Mouse (Mus musculus) liver, embryonic 11.5 days (tissue): ENCODE data around the gene Lce3e. TPM values are rescaled to one million over a fixed set of nuclear protein-coding genes. Genes with fewer than 3 reads are reported as not detected.

Source experiments
- ATAC-seq: fragments of 200-750 bp; cut with Nextera tagmentation; replicated peaks from 2 replicates; pipeline ENCODE4 v1.8.0; 2017; ENCODE audit warnings: moderate number of reproducible peaks, mild to moderate bottlenecking, moderate TSS enrichment, moderate library complexity; ENCODE audit not compliant: low FRiP score
- DNase-seq: peaks from one replicate; pipeline ENCODE4 v3.0.0-alpha.2; 2017; ENCODE audit warnings: low spot score
- H3K27ac ChIP-seq: fragments of 300-500 bp; sonication (generic); 2 replicates; pipeline ENCODE4 v1.5.1; 2014; ENCODE audit warnings: mild to moderate bottlenecking, low read depth, low read length, control low read depth
- H3K27me3 ChIP-seq: fragments of 300-500 bp; sonication (generic); replicated peaks from 2 replicates; pipeline ENCODE4 v1.6.1; 2014; ENCODE audit warnings: low read length, mixed read lengths; ENCODE audit not compliant: control insufficient read depth, insufficient read depth
- H3K36me3 ChIP-seq: fragments of 300-500 bp; sonication (generic); 2 replicates; pipeline ENCODE4 v1.6.1; 2014; ENCODE audit warnings: mild to moderate bottlenecking, low read length, moderate library complexity, mixed read lengths; ENCODE audit not compliant: control insufficient read depth, insufficient read depth
- H3K4me1 ChIP-seq: fragments of 300-500 bp; sonication (generic); replicated peaks from 2 replicates; pipeline ENCODE4 v1.6.1; 2014; ENCODE audit warnings: low read length, mixed read lengths; ENCODE audit not compliant: control insufficient read depth, insufficient read depth
- H3K4me2 ChIP-seq: fragments of 300-500 bp; sonication (generic); 2 replicates; pipeline ENCODE4 v1.6.1; 2014; ENCODE audit warnings: mild to moderate bottlenecking, control low read depth, moderate library complexity
- H3K4me3 ChIP-seq: fragments of 300-500 bp; sonication (generic); 2 replicates; pipeline ENCODE4 v1.5.1; 2014; ENCODE audit warnings: low read depth, low read length, control low read depth
- H3K9ac ChIP-seq: fragments of 300-500 bp; sonication (generic); 2 replicates; pipeline ENCODE4 v1.6.1; 2014; ENCODE audit warnings: low read depth, low read length, control low read depth
- H3K9me3 ChIP-seq: fragments of 300-500 bp; sonication (generic); 2 replicates; pipeline ENCODE4 v1.6.1; 2016; ENCODE audit warnings: low read length, inconsistent platforms, mixed read lengths; ENCODE audit not compliant: control insufficient read depth
- WGBS: fragments of 180-500 bp; shearing (Covaris S2); extraction: QIAGEN DNeasy Blood & Tissue Kit; methylation state at CpG from one replicate; pipeline ENCODE4 v1.1.7; 2014; 5-methylcytosine and 5-hydroxymethylcytosine counted together
- polyA plus RNA-seq: library from polyadenylated mRNA; unstranded; fragments of >200 nt; fragmentation: Nextera tagmentation; extraction: Ambion mirVana; gene quantifications from 2 replicates; pipeline ENCODE4 v1.2.1, GENCODE M21; 2014

The Lce3e gene
- polyA plus RNA-seq, 1 experiment from 2014 or later: not detected

DNA sequence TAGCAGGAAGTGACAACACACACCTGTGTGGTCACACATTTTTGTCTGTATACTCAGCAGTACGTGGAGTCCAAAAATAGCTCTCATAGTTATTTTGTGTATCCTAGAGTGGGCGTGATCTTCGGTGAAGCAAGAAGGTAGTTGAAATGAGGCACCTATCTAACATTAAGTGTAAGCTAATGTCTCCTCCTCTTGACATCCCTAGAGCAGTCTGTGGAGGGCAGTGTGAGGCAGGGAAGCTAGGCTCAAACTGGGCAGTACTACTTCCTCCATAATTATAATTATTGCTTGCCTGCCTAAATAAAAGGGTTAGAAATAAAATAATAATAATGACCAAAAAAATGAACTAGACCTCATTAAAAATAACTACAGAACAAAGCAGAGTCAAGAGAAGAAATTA, 33.8 kb downstream of the Lce3e start:
- 73% methylated on average over 3 of the region's 3 CpGs for WGBS
- Histone ChIP-seq H3K4me2 (no peak overlapping the region), H3K36me3 (no peaks in the 10 kb centered on the region), H3K9ac (no peak overlapping the region), H3K4me1 (no peaks in the 10 kb centered on the region), H3K27ac (no peak overlapping the region), H3K4me3 (no peak overlapping the region), H3K9me3 (no peaks in the 10 kb centered on the region), H3K27me3 (no peaks in the 10 kb centered on the region)
- no peak for ATAC-seq
- no peak for DNase-seq

DNA sequence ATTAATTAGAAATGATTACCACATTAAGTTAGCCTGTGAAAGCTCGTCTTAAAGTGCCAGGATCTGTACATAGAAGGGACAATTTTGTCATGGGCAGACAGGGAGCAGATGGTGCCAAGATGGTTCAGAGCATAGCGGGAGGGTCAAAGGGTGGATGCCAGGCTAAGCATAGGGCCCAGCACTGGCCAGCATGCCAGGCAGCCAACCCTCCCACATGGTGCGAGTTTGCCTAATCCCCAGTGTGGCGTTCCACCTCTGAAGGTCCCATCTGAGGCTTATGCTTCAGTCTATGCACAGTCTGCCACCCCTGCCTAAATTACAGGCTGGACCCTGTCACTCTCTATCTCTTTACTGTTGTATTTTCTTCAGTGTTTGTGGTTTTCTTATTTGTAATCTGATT, 36.0 kb downstream of the Lce3e start:
- Histone ChIP-seq H3K27me3 (no peaks in the 10 kb centered on the region), H3K4me3 (no peak overlapping the region), H3K27ac (no peak overlapping the region), H3K4me2 (no peak overlapping the region), H3K36me3 (no peaks in the 10 kb centered on the region), H3K4me1 (no peaks in the 10 kb centered on the region), H3K9me3 (no peaks in the 10 kb centered on the region), H3K9ac (no peak overlapping the region)
- no peak for ATAC-seq
- DNase-seq: no peak
- WGBS: 80% methylated on average over 4 of the region's 4 CpGs

DNA sequence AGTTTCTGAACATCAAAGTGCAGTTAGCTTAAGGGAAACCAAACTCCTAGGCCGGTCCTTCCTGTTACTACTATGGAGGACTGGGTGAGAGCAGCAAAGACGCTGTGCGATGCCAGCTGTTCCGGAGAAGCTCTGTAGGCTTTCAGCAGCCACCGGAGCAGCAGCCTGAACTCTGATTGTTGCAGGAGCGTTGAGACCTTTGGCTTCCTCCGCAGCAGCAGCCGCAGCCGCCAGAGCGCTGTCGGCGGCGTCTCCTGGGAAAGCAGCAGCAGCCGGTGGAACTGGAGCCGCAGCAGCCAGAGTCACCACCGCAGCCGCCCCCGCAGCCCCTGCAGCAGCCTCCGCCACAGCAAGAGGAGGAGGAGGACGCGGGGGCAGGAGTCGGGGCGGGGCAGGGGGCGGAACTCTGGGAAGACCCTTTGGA, 47.5 kb downstream of the Lce3e start:
- no peak overlapping the region for H3K27ac ChIP-seq
- no peaks in the 10 kb centered on the region for H3K27me3 ChIP-seq
- H3K9me3 ChIP-seq: no peaks in the 10 kb centered on the region
- no peak overlapping the region; the same call in 1 of the 2 replicates for H3K9ac ChIP-seq
- 2% methylated on average over 24 of the region's 24 CpGs for WGBS
- ATAC-seq: peak; percentile 58
- no peaks in the 10 kb centered on the region for H3K4me1 ChIP-seq
- DNase-seq: peak; percentile 53
- H3K36me3 ChIP-seq: no peaks in the 10 kb centered on the region
- peak overlapping the region; percentile 61 for H3K4me2 ChIP-seq
- peak overlapping the region; percentile 36 for H3K4me3 ChIP-seq

DNA sequence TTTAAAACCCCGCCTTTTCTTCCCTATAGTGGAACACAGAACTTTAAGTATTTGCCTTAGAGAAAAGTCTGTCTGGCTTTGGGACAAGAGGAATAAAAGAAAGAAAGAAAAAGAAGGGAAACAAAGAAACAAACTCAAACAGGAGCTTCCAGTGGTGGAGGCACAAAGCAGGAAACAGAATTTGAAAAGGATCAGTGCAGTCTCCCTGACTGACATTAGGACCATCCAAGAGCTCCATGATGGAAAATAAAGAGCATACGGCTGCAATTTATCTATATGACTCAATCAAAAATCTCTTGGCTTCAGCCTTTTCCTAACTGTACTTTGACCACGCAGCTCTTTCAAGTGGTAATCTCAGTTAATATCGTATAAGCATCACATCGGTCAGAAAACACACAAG, 48.0 kb downstream of the Lce3e start:
- H3K4me3 ChIP-seq: peak overlapping the region; percentile 36
- H3K4me2 ChIP-seq: peak overlapping the region; percentile 61
- no peak overlapping the region for H3K9ac ChIP-seq
- WGBS: 35% methylated on average over 5 of the region's 5 CpGs
- H3K9me3 ChIP-seq: no peaks in the 10 kb centered on the region
- no peak for ATAC-seq
- no peaks in the 10 kb centered on the region for H3K36me3 ChIP-seq
- no peaks in the 10 kb centered on the region for H3K4me1 ChIP-seq
- no peak overlapping the region for H3K27ac ChIP-seq
- DNase-seq: no peak
- no peaks in the 10 kb centered on the region for H3K27me3 ChIP-seq

DNA sequence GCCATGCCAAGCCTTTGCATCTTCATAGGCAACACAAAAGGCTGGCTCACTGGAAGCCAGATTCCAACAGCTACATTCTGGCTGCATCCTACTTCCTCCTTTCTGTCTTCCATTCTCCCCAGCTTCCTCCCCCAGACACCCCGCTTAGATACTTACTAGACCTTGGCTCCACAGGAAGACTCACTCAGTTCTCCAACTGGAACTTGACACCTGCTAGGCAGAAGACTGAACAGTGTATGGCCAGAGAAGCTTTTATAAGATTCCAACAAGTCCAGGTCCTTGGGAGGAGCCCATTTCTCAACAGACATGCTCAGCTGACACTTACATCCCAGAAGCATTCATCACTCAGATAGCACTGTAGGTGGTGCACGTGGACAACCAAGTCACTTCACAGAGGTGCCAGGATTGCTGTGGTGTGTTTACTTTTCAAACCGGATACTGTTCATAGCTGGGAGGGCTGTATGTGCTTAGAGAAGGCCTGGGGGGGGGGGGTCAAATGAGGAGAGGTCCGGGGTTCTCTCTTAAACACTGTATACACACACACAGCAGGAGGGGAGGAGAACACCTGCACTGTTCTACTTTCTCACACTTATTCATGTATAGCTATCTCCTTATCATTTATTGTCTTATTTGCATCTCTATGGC, 48.7 kb downstream of the Lce3e start, which contains the start of gene Crct1:
Gene Crct1, minus strand, starts transcription at position 228 of the 645 bp plus-strand sequence.
- Histone ChIP-seq H3K36me3 (no peaks in the 10 kb centered on the region), H3K4me3 (peak within 1 kb of the TSS; percentile 36), H3K4me2 (peak within 1 kb of the TSS; percentile 61), H3K27me3 (no peaks in the 10 kb centered on the region), H3K9me3 (no peaks in the 10 kb centered on the region), H3K27ac (no peak within 1 kb of the TSS), H3K4me1 (no peaks in the 10 kb centered on the region), H3K9ac (no peak within 1 kb of the TSS)
- WGBS: 46% methylated on average over 4 of the region's 4 CpGs
- DNase-seq (no peak), ATAC-seq (no peak)

Other genes starting within 250 kb of the Lce3e start
- gene Lce1f, start 246.7 kb upstream of the Lce3e start, polyA plus RNA-seq: not detected in 2 replicates
- not detected in 2 replicates for gene Gm38119, start 228.0 kb upstream of the Lce3e start, polyA plus RNA-seq
- not detected in 2 replicates for gene Lce1g, start 214.7 kb upstream of the Lce3e start, polyA plus RNA-seq
- not detected in 2 replicates for gene Lce1h, start 202.0 kb upstream of the Lce3e start, polyA plus RNA-seq
- gene Lce1i, start 188.2 kb upstream of the Lce3e start, polyA plus RNA-seq: not detected in 2 replicates
- gene Lce1j, start 176.5 kb upstream of the Lce3e start, polyA plus RNA-seq: not detected in 2 replicates
- gene Lce1k, start 159.2 kb upstream of the Lce3e start, polyA plus RNA-seq: not detected in 2 replicates
- gene Kprp, start 139.8 kb upstream of the Lce3e start, polyA plus RNA-seq: not detected in 2 replicates
- not detected in 2 replicates for gene Lce1l, start 115.8 kb upstream of the Lce3e start, polyA plus RNA-seq
- not detected in 2 replicates for gene 2310050C09Rik, start 96.8 kb upstream of the Lce3e start, polyA plus RNA-seq
- not detected in 2 replicates for gene Lce3a, start 40.8 kb upstream of the Lce3e start, polyA plus RNA-seq
- not detected in 2 replicates for gene Lce3b, start 34.1 kb upstream of the Lce3e start, polyA plus RNA-seq
- not detected in 2 replicates for gene Lce3c, start 22.6 kb upstream of the Lce3e start, polyA plus RNA-seq
- gene Lce3d, start 9.7 kb upstream of the Lce3e start, polyA plus RNA-seq: not detected in 2 replicates
- not detected in 2 replicates for gene Lce3f, start 25.2 kb downstream of the Lce3e start, polyA plus RNA-seq
- gene Crct1, start 48.6 kb downstream of the Lce3e start, polyA plus RNA-seq: 0.49 and 0.97 TPM in 2 replicates
- not detected in 2 replicates for gene Lce1m, start 52.0 kb downstream of the Lce3e start, polyA plus RNA-seq
- gene Gm4858, start 101.8 kb downstream of the Lce3e start, polyA plus RNA-seq: not detected in 2 replicates
- not detected in 2 replicates for gene Crnn, start 177.7 kb downstream of the Lce3e start, polyA plus RNA-seq
- gene Flg2, start 230.2 kb downstream of the Lce3e start, polyA plus RNA-seq: not detected in 2 replicates